Mouse (Mus musculus) limb, embryonic 15.5 days (tissue): ENCODE measurements around the gene Spats2. TPM values are rescaled to one million over a fixed set of nuclear protein-coding genes. Genes with fewer than 3 reads are reported as not detected.
A peak's percentile ranks its signal among the peaks of the same experiment; 100 is the strongest.

Experiments used
- ATAC-seq: fragments of 200-750 bp; cut with Nextera tagmentation; 2 replicates; pipeline ENCODE4 v1.8.0; 2017; ENCODE audit warnings: low read depth, moderate TSS enrichment; ENCODE audit not compliant: insufficient number of reproducible peaks, low FRiP score, low TSS enrichment
- H3K27ac ChIP-seq: fragments of 300-500 bp; sonication (generic); 2 replicates; pipeline ENCODE4 v1.5.1; 2015; ENCODE audit warnings: moderate library complexity, mild to moderate bottlenecking, inconsistent platforms
- H3K27me3 ChIP-seq: fragments of 300-500 bp; sonication (generic); 2 replicates; pipeline ENCODE4 v1.6.1; 2015; ENCODE audit warnings: inconsistent platforms
- H3K36me3 ChIP-seq: fragments of 300-500 bp; sonication (generic); 2 replicates; pipeline ENCODE4 v1.6.1; 2015; ENCODE audit warnings: inconsistent platforms
- H3K4me1 ChIP-seq: fragments of 300-500 bp; sonication (generic); 2 replicates; pipeline ENCODE4 v1.6.1; 2015; ENCODE audit warnings: inconsistent platforms
- H3K4me2 ChIP-seq: fragments of 300-500 bp; sonication (generic); 2 replicates; pipeline ENCODE4 v1.6.1; 2015; ENCODE audit warnings: mild to moderate bottlenecking, inconsistent platforms
- H3K4me3 ChIP-seq: fragments of 300-500 bp; sonication (generic); 2 replicates; pipeline ENCODE4 v1.5.1; 2015; ENCODE audit warnings: mild to moderate bottlenecking, inconsistent platforms
- H3K9ac ChIP-seq: fragments of 300-500 bp; sonication (generic); 2 replicates; pipeline ENCODE4 v1.6.1; 2015; ENCODE audit warnings: inconsistent platforms
- H3K9me3 ChIP-seq: fragments of 300-500 bp; sonication (generic); 2 replicates; pipeline ENCODE4 v1.6.1; 2016; ENCODE audit warnings: inconsistent platforms
- WGBS: fragments of 180-500 bp; shearing (Covaris S2); methylation state at CpG from one replicate; pipeline ENCODE4 v1.1.7; 2015; 5-methylcytosine and 5-hydroxymethylcytosine counted together
- polyA plus RNA-seq: library from polyadenylated mRNA; unstranded; fragments of >200 nt; fragmentation: Nextera tagmentation; extraction: Ambion mirVana; gene quantifications from 2 replicates; pipeline ENCODE4 v1.2.1, GENCODE M21; 2015

Gene Spats2
- polyA plus RNA-seq, 1 experiment from 2014 or later, result 33.1 TPM

DNA sequence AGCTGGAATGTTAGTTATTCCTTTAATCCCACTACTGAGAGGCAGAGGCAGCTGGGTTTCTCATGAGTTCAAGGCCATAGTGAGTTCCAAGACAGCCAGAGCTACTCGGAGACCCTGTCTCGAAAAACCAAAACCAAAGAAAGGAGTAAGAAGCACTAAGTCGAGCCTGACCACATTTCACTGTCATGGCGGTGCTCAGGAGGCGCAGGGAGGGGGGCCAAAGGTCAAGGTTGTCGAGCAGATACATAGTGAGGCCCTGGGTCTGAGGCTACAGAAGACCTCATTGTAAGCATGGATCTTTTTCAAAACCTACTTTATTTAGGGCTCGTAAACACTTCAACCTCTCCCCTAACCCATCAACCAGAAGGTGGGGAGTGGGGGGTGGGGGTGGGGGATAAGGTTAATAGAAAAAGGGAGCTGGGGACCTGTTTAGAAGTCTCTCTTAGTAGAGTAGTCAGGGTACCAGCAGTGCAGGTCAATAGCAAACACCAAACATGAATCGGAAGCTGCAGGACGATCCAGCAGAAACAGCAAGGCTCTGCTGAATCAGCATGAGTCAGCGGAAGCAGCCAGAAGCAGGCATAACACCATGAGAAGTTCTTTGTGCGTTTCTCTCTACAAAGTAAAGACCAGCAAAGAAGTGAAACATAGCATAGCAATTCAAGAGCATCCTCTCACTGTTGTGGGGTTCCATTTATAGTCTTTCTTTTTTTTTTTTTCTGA lies 90.2 kb downstream of the Spats2 start:
- Histone ChIP-seq H3K9me3 (no peaks in the 10 kb centered on the region), H3K4me3 (no peak overlapping the region), H3K36me3 (peaks cover 31% of the 10 kb centered on the region), H3K4me1 (no peaks in the 10 kb centered on the region), H3K4me2 (no peak overlapping the region), H3K27me3 (peaks cover 10% of the 10 kb centered on the region), H3K9ac (no peak overlapping the region), H3K27ac (no peak overlapping the region)
- WGBS, result 83% methylated on average over 11 of the region's 11 CpGs
- no peak for ATAC-seq

DNA sequence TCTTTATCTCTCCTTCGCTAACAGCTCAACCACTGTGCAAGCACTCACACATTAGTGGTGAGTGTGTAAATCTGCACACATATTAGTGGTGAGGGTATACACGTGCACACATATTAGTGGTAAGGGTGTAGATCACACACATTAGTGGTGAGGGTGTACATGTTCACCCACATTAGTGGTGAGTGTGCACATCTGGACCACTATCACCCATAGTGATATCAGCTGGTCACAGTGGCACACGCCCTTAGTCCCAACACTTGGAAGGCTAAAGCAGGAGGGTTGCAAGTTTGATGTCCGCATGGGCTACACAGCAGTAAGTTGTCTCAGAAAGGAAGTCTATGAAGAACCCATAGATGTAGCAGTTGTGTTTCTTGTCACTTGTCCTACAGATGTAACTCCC lies 91.9 kb downstream of the Spats2 start:
- Histone ChIP-seq H3K4me3 (no peak overlapping the region), H3K9me3 (no peaks in the 10 kb centered on the region), H3K27ac (no peak overlapping the region), H3K4me2 (no peak overlapping the region), H3K9ac (no peak overlapping the region), H3K36me3 (peaks cover 15% of the 10 kb centered on the region), H3K27me3 (peaks cover 28% of the 10 kb centered on the region), H3K4me1 (0 out of 2 replicates have a peak, but pooled peaks cover 8% of the 10 kb centered on the region)
- no peak for ATAC-seq
- 88% methylated on average over 4 of the region's 4 CpGs for WGBS

DNA sequence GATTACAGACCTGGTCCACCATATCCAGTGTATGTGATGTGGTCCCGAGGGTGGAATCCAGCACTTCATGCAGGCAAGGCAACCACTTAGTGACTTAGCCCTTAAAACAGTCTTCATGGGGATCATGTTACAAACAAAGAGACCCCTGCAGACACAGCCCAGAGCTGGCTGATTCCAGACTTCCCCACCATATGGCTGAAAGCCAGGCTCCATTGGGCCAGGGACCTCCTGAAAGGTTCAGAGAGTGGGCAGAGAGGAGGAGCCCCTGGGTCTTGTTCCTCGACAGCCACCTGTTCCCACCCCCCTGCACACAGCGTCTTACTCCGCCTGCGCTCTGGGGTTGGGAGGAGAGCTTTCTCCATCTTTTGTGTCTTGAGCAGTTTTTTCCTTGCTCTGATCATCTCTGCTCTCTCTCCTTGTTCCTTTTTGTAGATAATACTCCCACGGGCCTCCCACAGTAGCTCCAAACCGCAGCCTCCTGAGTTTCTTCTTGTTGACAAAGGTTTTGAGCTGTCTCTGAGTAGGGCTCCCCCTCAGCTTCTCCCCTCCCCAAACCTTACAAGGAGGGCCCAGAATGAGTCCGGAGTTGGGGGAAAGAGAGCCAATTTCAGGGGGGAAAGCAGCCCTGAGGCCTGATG lies 95.7 kb downstream of the Spats2 start:
- Histone ChIP-seq H3K27me3 (peaks cover 66% of the 10 kb centered on the region), H3K9me3 (no peaks in the 10 kb centered on the region), H3K4me1 (peaks cover 40% of the 10 kb centered on the region), H3K9ac (no peak overlapping the region), H3K4me2 (no peak overlapping the region), H3K27ac (no peak overlapping the region), H3K4me3 (no peak overlapping the region), H3K36me3 (no peaks in the 10 kb centered on the region)
- WGBS, result 7% methylated on average over 8 of the region's 8 CpGs
- no peak for ATAC-seq

DNA sequence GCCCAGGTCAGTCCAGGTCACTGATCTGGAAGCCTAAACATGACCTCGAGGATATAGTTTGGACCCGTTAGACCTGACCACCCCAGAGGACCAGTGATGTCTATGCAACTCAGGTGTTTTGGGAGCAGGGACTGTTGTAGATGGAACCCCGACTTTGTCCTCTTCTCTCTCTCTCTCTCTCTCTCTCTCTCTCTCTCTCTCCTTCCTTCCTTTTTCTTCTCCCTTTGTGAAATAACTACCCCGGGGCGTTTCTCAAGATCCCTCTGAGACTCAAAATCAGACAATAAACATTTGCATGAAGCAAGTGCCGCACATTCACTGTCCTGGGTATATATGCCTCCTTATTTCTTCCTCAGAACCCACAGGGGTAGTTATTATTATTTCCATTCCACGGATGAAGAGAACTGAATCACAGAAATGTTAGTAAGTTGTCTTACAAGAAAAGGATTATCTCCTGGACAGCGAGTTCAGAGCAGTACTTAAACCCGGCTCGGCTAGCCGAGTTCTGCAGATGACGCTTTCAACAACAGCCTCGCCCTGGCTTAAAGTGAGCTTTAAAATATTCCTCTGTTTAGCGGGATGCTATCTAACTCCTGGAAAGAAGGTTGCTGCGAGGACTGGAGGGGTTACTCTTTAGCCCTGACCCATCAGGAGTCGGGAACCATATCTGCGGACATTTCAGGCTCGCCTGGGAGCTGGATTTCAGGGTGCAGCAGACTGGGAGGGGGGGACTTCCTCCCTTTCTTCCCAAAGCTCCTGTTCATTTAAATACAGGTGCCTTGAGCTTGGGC lies 97.3 kb downstream of the Spats2 start:
- WGBS, result 7% methylated on average over 18 of the region's 18 CpGs
- no peak overlapping the region for H3K27ac ChIP-seq
- H3K9me3 ChIP-seq, result no peaks in the 10 kb centered on the region
- peak overlapping the region; percentile 45 for H3K4me3 ChIP-seq
- no peak overlapping the region for H3K9ac ChIP-seq
- peaks cover 81% of the 10 kb centered on the region for H3K27me3 ChIP-seq
- no peak for ATAC-seq
- peak overlapping the region; percentile 78 for H3K4me2 ChIP-seq
- no peaks in the 10 kb centered on the region for H3K36me3 ChIP-seq
- H3K4me1 ChIP-seq, result peaks cover 40% of the 10 kb centered on the region

DNA sequence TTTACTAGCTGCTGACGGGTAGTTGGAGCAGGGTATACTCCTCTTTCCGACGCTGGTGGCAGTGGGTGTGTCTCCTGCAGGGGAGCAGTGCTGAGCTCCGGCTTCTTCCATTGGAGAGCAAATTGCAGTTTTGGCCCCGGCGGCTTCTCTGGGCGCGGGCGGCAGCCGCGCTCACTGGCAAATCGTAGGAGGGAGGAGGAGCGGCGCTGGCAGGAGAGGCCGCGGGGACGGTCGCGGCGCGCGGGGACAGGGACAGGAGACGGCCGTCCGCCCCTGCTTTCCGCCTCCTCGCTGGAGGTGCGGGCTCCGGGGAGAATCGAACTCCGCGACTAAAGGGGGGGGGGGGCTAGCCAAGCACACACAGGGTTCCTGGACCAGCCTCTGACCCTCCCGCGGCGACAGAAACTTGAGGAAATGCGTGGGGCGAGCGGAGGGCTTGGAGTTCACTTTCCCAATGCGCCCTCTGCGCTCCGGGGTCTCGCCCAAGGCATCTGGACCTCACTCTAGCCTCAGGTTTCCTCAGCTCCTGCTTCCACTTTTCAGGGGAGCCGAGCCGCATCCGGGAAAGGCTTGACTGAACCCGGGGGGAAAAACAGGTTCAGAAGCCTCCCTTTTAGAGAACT lies 98.0 kb downstream of the Spats2 start:
- no peak overlapping the region for H3K27ac ChIP-seq
- H3K9me3 ChIP-seq, result no peaks in the 10 kb centered on the region
- under 1% methylated on average over 42 of the region's 46 CpGs for WGBS
- peaks cover 88% of the 10 kb centered on the region for H3K27me3 ChIP-seq
- 0 out of 2 replicates have a peak overlapping the region, but pooled peaks have one; percentile 28 for H3K9ac ChIP-seq
- H3K4me1 ChIP-seq, result peaks cover 40% of the 10 kb centered on the region
- no peaks in the 10 kb centered on the region for H3K36me3 ChIP-seq
- peak overlapping the region; percentile 45 for H3K4me3 ChIP-seq
- peak overlapping the region; percentile 78 for H3K4me2 ChIP-seq
- no peak for ATAC-seq

DNA sequence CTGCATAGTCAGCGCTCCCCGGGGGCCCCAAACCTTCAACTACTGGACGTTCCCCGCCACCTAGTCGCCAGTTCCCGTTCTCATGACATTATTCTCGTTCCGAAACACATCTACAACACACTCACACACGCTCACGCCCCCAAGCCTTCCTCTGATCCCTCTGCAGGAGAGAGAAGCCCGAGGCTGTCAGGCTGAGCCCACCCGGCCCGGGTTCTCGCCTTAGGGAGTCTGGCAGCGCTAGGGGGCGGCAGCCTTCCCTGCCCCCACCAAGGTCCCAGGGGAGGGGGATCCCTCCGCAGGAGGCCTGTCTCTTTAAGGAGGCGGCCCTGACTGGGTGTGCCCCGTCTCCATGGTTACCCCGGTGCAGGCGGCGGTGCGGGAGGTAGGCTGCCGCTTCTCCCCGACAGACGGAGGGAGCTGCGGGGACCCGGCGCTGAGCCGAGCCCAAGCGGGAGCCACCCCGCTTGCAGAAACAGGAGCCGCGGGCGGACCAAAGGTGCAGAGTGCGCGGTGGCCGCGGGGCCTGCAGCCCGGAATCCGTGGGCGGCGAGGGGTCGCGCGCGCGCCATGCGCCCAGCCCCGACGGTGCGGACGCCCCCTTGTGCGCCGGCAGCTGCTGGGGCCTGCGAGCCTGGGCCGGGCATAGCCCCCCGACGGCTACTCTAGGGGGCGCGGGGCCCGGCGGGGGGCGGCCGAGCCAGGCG lies 98.6 kb downstream of the Spats2 start, which contains the start of gene Kcnh3:
Kcnh3 (plus strand) TSS at position 654 of the 704 bp plus-strand sequence.
- peaks cover 40% of the 10 kb centered on the region for H3K4me1 ChIP-seq
- WGBS, result under 1% methylated on average over 64 of the region's 66 CpGs
- H3K36me3 ChIP-seq, result no peaks in the 10 kb centered on the region
- H3K27ac ChIP-seq, result no peak within 1 kb of the TSS
- peak within 1 kb of the TSS; percentile 45 for H3K4me3 ChIP-seq
- H3K4me2 ChIP-seq, result peak within 1 kb of the TSS; percentile 78
- 0 out of 2 replicates have a peak within 1 kb of the TSS, but pooled peaks have one; percentile 28 for H3K9ac ChIP-seq
- peaks cover 95% of the 10 kb centered on the region for H3K27me3 ChIP-seq
- no peak for ATAC-seq
- no peaks in the 10 kb centered on the region for H3K9me3 ChIP-seq

DNA sequence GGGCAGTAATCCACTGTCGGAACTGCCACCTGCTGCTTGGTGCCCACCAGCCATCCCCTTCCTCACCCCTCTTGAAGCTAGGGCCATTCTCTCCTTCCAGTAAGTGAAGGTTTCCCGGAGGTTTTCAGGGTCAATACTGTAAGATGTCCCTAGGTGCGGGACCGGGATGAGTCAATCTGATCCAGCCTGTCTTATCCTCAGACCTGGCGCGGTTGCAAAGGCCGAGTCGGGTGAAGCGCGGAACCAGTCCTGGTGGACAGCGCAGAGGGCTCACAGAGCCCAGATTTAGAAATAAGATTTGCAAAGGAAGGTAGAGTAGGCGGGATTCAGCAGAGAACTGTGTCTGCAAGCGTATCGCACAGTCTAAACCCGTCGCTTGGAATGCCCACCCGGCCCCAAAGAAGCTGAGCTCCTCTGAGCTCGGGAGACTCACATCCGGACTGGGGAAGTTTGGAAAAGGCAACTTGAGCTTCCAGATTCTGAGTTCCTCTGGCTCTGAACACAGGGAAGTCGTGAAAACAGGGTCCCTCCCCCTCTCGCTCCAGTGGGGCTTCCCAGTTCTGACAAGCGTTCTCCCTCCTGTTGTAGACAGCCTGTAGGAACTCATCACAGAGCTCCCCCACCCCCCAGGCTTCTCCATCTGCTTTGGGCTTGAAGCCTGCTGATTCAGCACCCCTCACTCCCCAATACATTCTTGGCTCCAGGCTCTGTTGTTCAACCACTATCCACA lies 99.5 kb downstream of the Spats2 start:
- WGBS, result under 1% methylated on average over 22 of the region's 22 CpGs
- peak overlapping the region; percentile 45 for H3K4me3 ChIP-seq
- no peaks in the 10 kb centered on the region for H3K9me3 ChIP-seq
- peaks cover 97% of the 10 kb centered on the region for H3K27me3 ChIP-seq
- H3K4me1 ChIP-seq, result peaks cover 40% of the 10 kb centered on the region
- no peaks in the 10 kb centered on the region for H3K36me3 ChIP-seq
- H3K27ac ChIP-seq, result no peak overlapping the region
- peak overlapping the region; percentile 78 for H3K4me2 ChIP-seq
- ATAC-seq, result peak; percentile 16; the same call in 1 of the 2 replicates
- H3K9ac ChIP-seq, result no peak overlapping the region

DNA sequence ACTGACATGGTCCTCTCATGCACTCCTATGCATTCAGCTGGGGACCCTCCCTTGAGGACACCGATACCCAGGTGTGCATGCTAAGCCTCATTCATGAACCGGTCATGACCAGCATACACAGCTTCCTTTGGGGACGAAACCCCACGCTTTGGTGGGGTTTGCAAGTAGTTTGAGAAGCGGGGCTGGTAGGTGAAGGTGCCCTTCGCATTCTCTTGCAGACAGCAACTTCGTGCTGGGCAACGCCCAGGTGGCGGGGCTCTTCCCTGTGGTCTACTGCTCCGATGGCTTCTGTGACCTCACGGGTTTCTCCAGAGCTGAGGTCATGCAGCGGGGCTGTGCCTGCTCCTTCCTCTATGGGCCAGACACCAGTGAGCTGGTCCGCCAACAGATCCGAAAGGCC lies 100.4 kb downstream of the Spats2 start:
- Histone ChIP-seq H3K4me2 (no peak overlapping the region), H3K27me3 (peaks cover 97% of the 10 kb centered on the region), H3K36me3 (no peaks in the 10 kb centered on the region), H3K9ac (no peak overlapping the region), H3K27ac (no peak overlapping the region), H3K9me3 (no peaks in the 10 kb centered on the region), H3K4me1 (peaks cover 40% of the 10 kb centered on the region), H3K4me3 (no peak overlapping the region)
- ATAC-seq, result no peak
- WGBS, result 27% methylated on average over 14 of the region's 14 CpGs

DNA sequence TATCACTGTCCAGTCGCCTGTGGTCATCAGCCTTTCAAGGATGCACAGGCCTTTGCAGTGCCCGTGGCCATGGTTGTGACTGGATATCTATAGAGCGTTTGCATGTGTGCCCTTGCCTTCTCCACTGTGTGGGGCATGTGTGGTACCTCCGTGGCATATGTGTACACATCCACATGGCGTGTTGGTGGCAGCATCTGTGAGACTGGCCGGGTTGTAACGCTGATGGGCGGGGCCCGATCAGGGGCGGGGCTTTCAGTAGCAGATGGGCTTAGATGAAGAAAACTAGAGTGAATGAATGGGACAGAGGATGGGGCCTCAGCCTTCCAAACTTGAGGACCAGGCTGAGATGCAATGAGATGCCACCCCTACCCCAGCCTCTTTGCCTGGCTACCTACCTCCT lies 106.3 kb downstream of the Spats2 start:
- no peak overlapping the region for H3K27ac ChIP-seq
- no peaks in the 10 kb centered on the region for H3K9me3 ChIP-seq
- H3K9ac ChIP-seq, result no peak overlapping the region
- no peaks in the 10 kb centered on the region for H3K36me3 ChIP-seq
- peaks cover 3% of the 10 kb centered on the region; the same call in 1 of the 2 replicates for H3K4me1 ChIP-seq
- no peak overlapping the region for H3K4me3 ChIP-seq
- WGBS, result 60% methylated on average over 10 of the region's 10 CpGs
- no peak overlapping the region for H3K4me2 ChIP-seq
- no peak for ATAC-seq
- peaks cover 72% of the 10 kb centered on the region for H3K27me3 ChIP-seq

DNA sequence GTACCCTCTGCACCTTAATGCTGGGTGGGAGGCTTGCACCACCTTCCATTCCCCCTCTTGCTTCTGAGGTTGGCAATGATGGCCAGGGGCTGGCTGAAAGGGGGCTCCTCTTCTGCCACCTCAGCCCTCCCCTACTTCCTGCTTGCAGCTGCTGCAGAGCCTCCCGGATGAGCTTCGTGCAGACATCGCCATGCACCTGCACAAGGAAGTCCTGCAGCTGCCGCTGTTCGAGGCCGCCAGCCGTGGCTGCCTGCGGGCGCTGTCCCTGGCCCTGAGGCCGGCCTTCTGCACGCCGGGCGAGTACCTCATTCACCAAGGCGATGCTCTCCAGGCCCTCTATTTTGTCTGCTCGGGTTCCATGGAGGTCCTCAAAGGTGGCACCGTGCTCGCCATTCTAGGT lies 108.0 kb downstream of the Spats2 start:
- H3K9me3 ChIP-seq, result no peaks in the 10 kb centered on the region
- peaks cover 55% of the 10 kb centered on the region for H3K27me3 ChIP-seq
- WGBS, result 58% methylated on average over 17 of the region's 17 CpGs
- ATAC-seq, result no peak
- H3K4me2 ChIP-seq, result no peak overlapping the region
- H3K4me1 ChIP-seq, result peaks cover 7% of the 10 kb centered on the region; the same call in 1 of the 2 replicates
- H3K36me3 ChIP-seq, result no peaks in the 10 kb centered on the region
- no peak overlapping the region for H3K9ac ChIP-seq
- no peak overlapping the region for H3K4me3 ChIP-seq
- no peak overlapping the region for H3K27ac ChIP-seq
